Mouse (Mus musculus): ENCODE results near the gene Nisch. TPM values are rescaled to one million over a fixed set of nuclear protein-coding genes. Genes with fewer than 3 reads are reported as not detected.

The Nisch gene
- total and polyA plus RNA-seq, 2 experiments from 2014 or later: 199 to 300 TPM

DNA sequence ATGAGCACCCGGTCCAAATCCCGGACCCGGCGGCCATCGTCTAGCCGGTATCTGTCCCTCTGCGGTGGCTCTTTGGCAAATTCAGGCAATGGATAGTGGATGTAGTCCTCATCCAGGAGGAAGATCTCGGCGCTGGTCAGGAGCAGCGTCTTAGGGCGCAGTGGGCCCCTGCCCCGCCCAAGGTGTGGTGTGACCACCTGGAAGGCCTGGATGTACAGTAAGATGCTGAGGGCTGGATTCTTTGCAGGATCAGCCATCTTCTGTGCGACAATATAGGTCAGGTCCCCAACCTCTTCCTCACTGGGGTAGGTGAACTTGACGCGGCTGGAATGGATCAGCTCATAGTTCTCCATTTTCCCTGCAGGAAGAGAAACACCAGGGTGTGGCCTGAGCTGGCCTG lies 44.9 kb downstream of the Nisch start:
- Histone ChIP-seq H3K9me3 (ENCODE audit: low read length) (no peaks in the 10 kb centered on the region), H3K9ac (no peak overlapping the region), H3K4me1 (ENCODE audit: insufficient read depth) (no peaks in the 10 kb centered on the region), H3K27me3 (ENCODE audit: insufficient read depth, low read length) (no peaks in the 10 kb centered on the region), H3K4me3 (ENCODE audit: low read depth, low read length) (no peak overlapping the region), H3K27ac (ENCODE audit: low read depth, low read length) (no peak overlapping the region), H3K36me3 (ENCODE audit: insufficient read depth) (peaks cover 64% of the 10 kb centered on the region), H3K4me2 (ENCODE audit: low read depth) (no peak overlapping the region)
- ATAC-seq (no peak), DNase-seq (no peak)
- 96% methylated on average over 15 of the region's 15 CpGs for WGBS
- no peak for TF ChIP-seq CTCF (IDR thresholded peaks at IDR 0.05; ENCODE audit: low read depth)

DNA sequence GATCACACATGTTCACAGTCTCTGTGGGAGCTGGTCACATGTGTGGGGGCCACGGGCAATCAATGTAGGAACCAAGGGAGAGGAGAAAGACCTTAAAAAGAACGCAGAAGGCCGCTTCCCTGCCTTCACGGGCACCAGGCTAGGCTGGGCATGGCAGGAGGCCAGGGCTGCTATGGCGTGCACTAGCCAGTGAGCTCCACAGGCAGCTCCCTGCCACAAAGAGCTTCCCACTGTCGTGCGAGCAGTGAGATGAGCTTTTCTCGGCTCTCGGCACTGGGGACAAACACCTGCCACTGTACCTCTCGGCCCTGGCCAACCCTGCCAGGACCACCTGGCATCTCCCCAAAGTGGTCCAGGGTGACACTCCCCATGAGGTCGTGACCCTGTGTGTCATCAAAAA lies 45.4 kb downstream of the Nisch start:
- Histone ChIP-seq H3K9me3 (ENCODE audit: low read length) (no peaks in the 10 kb centered on the region), H3K4me1 (ENCODE audit: insufficient read depth) (no peaks in the 10 kb centered on the region), H3K36me3 (ENCODE audit: insufficient read depth) (peaks cover 60% of the 10 kb centered on the region), H3K4me3 (ENCODE audit: low read depth, low read length) (no peak overlapping the region), H3K27ac (ENCODE audit: low read depth, low read length) (no peak overlapping the region), H3K27me3 (ENCODE audit: insufficient read depth, low read length) (no peaks in the 10 kb centered on the region), H3K9ac (no peak overlapping the region), H3K4me2 (ENCODE audit: low read depth) (no peak overlapping the region)
- TF ChIP-seq CTCF (IDR thresholded peaks at IDR 0.05; ENCODE audit: low read depth): no peak
- 66% methylated on average over 11 of the region's 11 CpGs for WGBS
- DNase-seq: no peak
- no peak for ATAC-seq

DNA sequence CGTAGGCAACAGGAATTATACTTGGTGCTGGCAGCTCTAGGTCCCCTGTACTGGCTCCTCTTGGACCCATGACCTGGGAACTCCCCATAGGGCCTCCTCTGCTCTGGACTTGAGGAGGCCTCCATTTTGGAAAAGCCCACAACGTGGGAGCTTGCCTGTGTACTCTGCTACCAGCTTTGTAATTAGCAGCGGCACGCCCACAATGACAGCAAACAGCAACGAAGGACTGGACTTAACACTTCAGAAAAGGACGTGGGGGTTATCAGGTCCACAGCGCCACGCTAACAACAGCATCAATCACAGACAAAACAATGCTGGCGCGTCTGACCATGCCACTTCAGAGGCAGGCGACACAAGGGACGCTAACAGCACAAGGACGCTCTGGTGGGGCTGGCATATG lies 45.8 kb downstream of the Nisch start:
- Histone ChIP-seq H3K4me2 (ENCODE audit: low read depth) (no peak overlapping the region), H3K27ac (ENCODE audit: low read depth, low read length) (no peak overlapping the region), H3K9me3 (ENCODE audit: low read length) (no peaks in the 10 kb centered on the region), H3K9ac (no peak overlapping the region), H3K27me3 (ENCODE audit: insufficient read depth, low read length) (no peaks in the 10 kb centered on the region), H3K4me3 (ENCODE audit: low read depth, low read length) (no peak overlapping the region), H3K36me3 (ENCODE audit: insufficient read depth) (peaks cover 56% of the 10 kb centered on the region), H3K4me1 (ENCODE audit: insufficient read depth) (no peaks in the 10 kb centered on the region)
- TF ChIP-seq CTCF (IDR thresholded peaks at IDR 0.05; ENCODE audit: low read depth): no peak
- no peak for ATAC-seq
- DNase-seq: no peak
- WGBS: 79% methylated on average over 13 of the region's 13 CpGs

DNA sequence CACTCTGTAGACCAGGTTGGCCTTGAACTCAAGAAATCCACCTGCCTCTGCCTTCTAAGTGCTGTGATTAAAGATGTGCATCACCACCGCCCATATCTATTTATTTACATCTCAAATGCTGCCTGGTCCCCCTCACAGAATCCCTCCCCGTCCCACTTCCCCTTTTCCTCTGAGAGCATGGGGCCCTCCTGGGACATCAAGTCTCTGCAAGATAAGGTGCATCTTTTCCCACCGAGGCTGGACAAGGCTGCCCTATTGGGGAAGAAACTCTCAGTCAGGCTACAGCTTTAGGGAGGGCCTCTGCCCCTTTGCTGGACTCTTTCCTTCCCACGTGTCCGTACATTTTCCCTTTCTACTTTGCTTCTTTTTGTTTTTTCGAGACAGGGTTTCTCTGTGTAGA lies 47.2 kb downstream of the Nisch start:
- no peak for TF ChIP-seq CTCF (IDR thresholded peaks at IDR 0.05; ENCODE audit: low read depth)
- Histone ChIP-seq H3K4me1 (ENCODE audit: insufficient read depth) (no peaks in the 10 kb centered on the region), H3K27me3 (ENCODE audit: insufficient read depth, low read length) (no peaks in the 10 kb centered on the region), H3K27ac (ENCODE audit: low read depth, low read length) (0 out of 2 replicates have a peak overlapping the region, but pooled peaks have one; percentile 15), H3K4me2 (ENCODE audit: low read depth) (no peak overlapping the region), H3K9me3 (ENCODE audit: low read length) (no peaks in the 10 kb centered on the region), H3K4me3 (ENCODE audit: low read depth, low read length) (no peak overlapping the region), H3K36me3 (ENCODE audit: insufficient read depth) (peaks cover 41% of the 10 kb centered on the region), H3K9ac (no peak overlapping the region)
- DNase-seq (no peak), ATAC-seq (no peak)
- WGBS: 85% methylated on average over 6 of the region's 6 CpGs

DNA sequence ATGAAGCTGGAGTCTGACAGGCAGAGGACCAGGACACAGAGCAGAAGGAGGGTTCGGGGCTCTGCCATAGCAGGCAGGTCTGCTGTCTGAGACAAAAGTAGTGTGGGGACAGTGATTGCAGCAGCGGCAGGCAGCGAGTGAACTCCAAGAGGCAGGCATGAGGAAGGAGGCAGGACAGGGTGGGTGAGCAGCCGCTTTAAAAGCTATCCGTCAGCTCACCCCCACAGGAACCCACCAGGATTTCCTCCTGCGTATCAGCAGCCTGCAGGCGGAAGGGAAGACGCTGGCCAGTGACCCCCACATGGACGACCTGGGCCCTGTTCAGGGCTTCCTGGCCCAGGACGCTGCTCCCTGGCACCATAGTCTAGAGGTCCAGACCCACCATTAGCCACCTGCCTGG lies 48.3 kb downstream of the Nisch start, which contains the start of gene Stab1:
Gene Stab1, minus strand, starts transcription at position 217 of the 400 bp plus-strand sequence.
- no peak for DNase-seq

DNA sequence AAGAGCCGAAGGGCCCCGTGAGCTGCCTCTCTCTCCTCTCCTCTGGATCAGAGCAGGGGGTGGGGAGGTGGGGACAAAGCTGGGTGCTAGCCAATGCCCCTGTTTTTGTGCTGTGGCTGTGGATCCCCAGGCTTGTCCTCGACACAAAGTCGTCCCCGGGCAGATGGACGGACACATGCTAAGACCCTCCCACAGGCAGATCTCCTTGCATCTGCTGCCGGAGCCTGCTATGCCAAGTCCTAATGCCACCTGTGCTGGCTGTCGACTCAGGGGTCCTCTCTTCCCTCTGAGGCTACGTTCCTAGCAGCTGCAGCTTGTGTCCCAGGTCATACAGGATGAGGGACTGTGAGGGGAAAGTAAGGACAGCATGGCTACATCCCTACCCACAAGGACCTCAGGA lies 49.9 kb downstream of the Nisch start:
- H3K27ac ChIP-seq (ENCODE audit: low read depth, low read length): no peak overlapping the region
- no peak overlapping the region for H3K4me2 ChIP-seq (ENCODE audit: low read depth)
- no peaks in the 10 kb centered on the region for H3K4me1 ChIP-seq (ENCODE audit: insufficient read depth)
- 43% methylated on average over 9 of the region's 9 CpGs for WGBS
- TF ChIP-seq CTCF (IDR thresholded peaks at IDR 0.05; ENCODE audit: low read depth): no peak
- H3K4me3 ChIP-seq (ENCODE audit: low read depth, low read length): no peak overlapping the region
- peaks cover 14% of the 10 kb centered on the region for H3K36me3 ChIP-seq (ENCODE audit: insufficient read depth)
- no peak for ATAC-seq
- H3K9me3 ChIP-seq (ENCODE audit: low read length): no peaks in the 10 kb centered on the region
- no peaks in the 10 kb centered on the region for H3K27me3 ChIP-seq (ENCODE audit: insufficient read depth, low read length)
- DNase-seq: no peak
- H3K9ac ChIP-seq: no peak overlapping the region

More for the DNA sequence above, 48.3 kb downstream of the Nisch start, which contains the start of gene Stab1:
- H3K36me3 ChIP-seq (ENCODE audit: insufficient read depth): peaks cover 30% of the 10 kb centered on the region
- H3K4me1 ChIP-seq (ENCODE audit: insufficient read depth): no peaks in the 10 kb centered on the region
- H3K4me2 ChIP-seq (ENCODE audit: low read depth): no peak within 1 kb of the TSS
- H3K9ac ChIP-seq: no peak within 1 kb of the TSS
- H3K4me3 ChIP-seq (ENCODE audit: low read depth, low read length): no peak within 1 kb of the TSS
- H3K9me3 ChIP-seq (ENCODE audit: low read length): no peaks in the 10 kb centered on the region
- TF ChIP-seq CTCF (IDR thresholded peaks at IDR 0.05; ENCODE audit: low read depth): no peak
- WGBS: 56% methylated on average over 10 of the region's 10 CpGs
- 0 out of 2 replicates have a peak within 1 kb of the TSS, but pooled peaks have one; percentile 15 for H3K27ac ChIP-seq (ENCODE audit: low read depth, low read length)
- H3K27me3 ChIP-seq (ENCODE audit: insufficient read depth, low read length): no peaks in the 10 kb centered on the region
- ATAC-seq: no peak

DNA sequence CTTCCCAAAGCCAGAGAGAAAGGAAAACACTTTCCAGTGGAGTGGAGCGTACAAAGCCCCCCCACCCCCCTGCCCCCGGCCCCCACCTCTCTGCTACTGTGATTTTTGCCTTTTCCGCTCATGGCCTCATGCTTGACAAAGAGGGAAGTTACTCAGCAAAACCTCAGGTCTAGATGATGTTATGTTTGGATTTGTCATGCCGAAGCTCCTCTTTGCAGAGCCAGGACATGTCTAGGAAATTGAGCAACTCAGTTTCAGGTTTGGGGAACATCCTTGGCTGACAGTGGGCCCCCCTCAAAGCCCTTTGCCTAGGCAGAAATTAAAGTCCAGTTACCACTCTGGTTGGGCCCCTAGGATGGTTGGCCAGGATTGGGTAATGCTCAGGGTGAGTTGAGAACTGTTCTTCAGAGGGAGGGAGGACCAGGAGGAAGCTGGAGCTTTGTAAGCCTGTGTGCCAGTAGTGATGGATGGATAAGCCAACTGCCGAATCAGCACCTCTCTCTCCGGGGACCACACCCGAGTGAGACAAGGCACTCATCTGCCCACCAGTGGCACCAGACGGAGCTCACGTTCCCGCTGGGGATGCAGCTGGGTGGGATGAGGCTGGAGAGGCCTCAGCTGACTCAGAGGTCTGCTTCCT lies 50.6 kb downstream of the Nisch start:
- WGBS: 62% methylated on average over 10 of the region's 10 CpGs
- no peak for TF ChIP-seq CTCF (IDR thresholded peaks at IDR 0.05; ENCODE audit: low read depth)
- Histone ChIP-seq H3K36me3 (ENCODE audit: insufficient read depth) (peaks cover 7% of the 10 kb centered on the region), H3K27me3 (ENCODE audit: insufficient read depth, low read length) (no peaks in the 10 kb centered on the region), H3K4me2 (ENCODE audit: low read depth) (no peak overlapping the region), H3K4me3 (ENCODE audit: low read depth, low read length) (no peak overlapping the region), H3K9me3 (ENCODE audit: low read length) (no peaks in the 10 kb centered on the region), H3K4me1 (ENCODE audit: insufficient read depth) (no peaks in the 10 kb centered on the region), H3K27ac (ENCODE audit: low read depth, low read length) (no peak overlapping the region), H3K9ac (no peak overlapping the region)
- DNase-seq (no peak), ATAC-seq (no peak)
